Comparison of ENCODE assay signal across 7 mouse cellular contexts in genomic region chr9:52048650-52049081, GRCm38 (mm10). TPM values are rescaled to one million over a fixed set of nuclear protein-coding genes. Genes with fewer than 3 reads are reported as not detected.
DNase-seq lines count a peak whose midpoint lies in the region; ATAC-seq and TF ChIP-seq lines count a peak whose summit lies in the region.

No protein-coding gene starts in this region.

- no peaks in the 10 kb centered on the region for H3K36me3 ChIP-seq in forebrain, embryonic 15.5 days
- H3K36me3 ChIP-seq in spleen, adult 2 months (ENCODE audit: control insufficient read depth, insufficient read depth, low read length): no peaks in the 10 kb centered on the region

- peak; percentile 70 for ATAC-seq in forebrain, embryonic 15.5 days (replicated peaks)
- 0 out of 2 replicates have a peak, but pooled peaks have one; percentile 11 for ATAC-seq in megakaryocyte-erythroid progenitor cell, adult 5-6 weeks (replicated peaks; ENCODE audit: low FRiP score, low TSS enrichment, poor library complexity, severe bottlenecking)

- peak overlapping the region; percentile 95 for H3K9ac ChIP-seq in forebrain, embryonic 15.5 days (replicated peaks)

- peak overlapping the region; percentile 67 for H3K4me2 ChIP-seq in forebrain, embryonic 15.5 days (replicated peaks)

- intact Hi-C loops in heart, postnatal 25 days (cut with DNase I): loop anchor here (2.0 to 5.0 kb wide), 3 partner anchors 49 to 118 kb away; no protein-coding TSS in a partner anchor

- H3K27me3 ChIP-seq in forebrain, embryonic 15.5 days: no peaks in the 10 kb centered on the region
- peaks cover 3% of the 10 kb centered on the region; the same call in 1 of the 2 replicates for H3K27me3 ChIP-seq in spleen, adult 2 months (ENCODE audit: control insufficient read depth, insufficient read depth, low read length)

- peak; percentile 46 for DNase-seq in T-cell, adult 2 months (ENCODE audit: low spot score)
- DNase-seq in cerebellum, adult 11 months: peak; percentile 40
- DNase-seq in heart, postnatal 25 days (ENCODE audit: low spot score): peak; percentile 24
- DNase-seq in left cerebral cortex, adult 8-10 months (ENCODE audit: low spot score in 2 of 2): peak; percentile 12 to 36
- peak in 1 of 2 experiments; percentile 30 for DNase-seq in spleen, adult 2 months (ENCODE audit: low read depth in 1 of 2, low spot score in 2 of 2)

- H3K4me1 ChIP-seq in forebrain, embryonic 15.5 days: peaks cover 35% of the 10 kb centered on the region
- H3K4me1 ChIP-seq in spleen, adult 2 months (ENCODE audit: control insufficient read depth, insufficient read depth, insufficient read length): peaks cover 7% of the 10 kb centered on the region

- TF ChIP-seq POLR2A in spleen, adult 2 months (IDR thresholded peaks at IDR 0.05; ENCODE audit: low read depth, low read length): no peak

- under 1% methylated on average over 60 of the region's 60 CpGs for WGBS in forebrain, embryonic 15.5 days
- under 1% methylated on average over 59 of the region's 60 CpGs for WGBS in spleen, adult 2 months

- H3K9me3 ChIP-seq in forebrain, embryonic 15.5 days: no peaks in the 10 kb centered on the region

- H3K27ac ChIP-seq in forebrain, embryonic 15.5 days (replicated peaks): peak overlapping the region; percentile 99
- peak overlapping the region; percentile 90 for H3K27ac ChIP-seq in spleen, adult 2 months (ENCODE audit: insufficient read depth, low read length)

- peak overlapping the region; percentile 89 for H3K4me3 ChIP-seq in forebrain, embryonic 15.5 days
- H3K4me3 ChIP-seq in spleen, adult 2 months (ENCODE audit: extremely low read depth, insufficient read depth, insufficient read length): peak overlapping the region; percentile 86

- TF ChIP-seq CTCF in spleen, adult 2 months (IDR thresholded peaks at IDR 0.05; ENCODE audit: extremely low read depth, insufficient read depth, insufficient read length, insufficient replicate concordance): no peak

RNA-seq across cellular contexts. Expression of gene Rdx, which starts 1.7 kb away (rescaled TPM):
- polyA plus RNA-seq in forebrain, embryonic 15.5 days (2015; fragmentation: Nextera tagmentation; extraction: Ambion mirVana): 105 and 108 TPM in 2 replicates
- total RNA-seq in heart, postnatal 25 days (2021): 10 to 100 TPM; 91.6 to 92.5 TPM
- 10 to 100 TPM; 55.9 to 61.3 (median 60.1) TPM for total RNA-seq in left cerebral cortex, adult 8-10 months (2022)
- 87.6 and 103 TPM in 2 replicates for total RNA-seq in megakaryocyte-erythroid progenitor cell, adult 5-6 weeks (2014; fragmentation: Nextera tagmentation)
- total RNA-seq in megakaryocyte-erythroid progenitor cell, adult 5-6 weeks (2017): 320 and 325 TPM in 2 replicates
- polyA plus RNA-seq in spleen, adult 2 months (2012; rRNA removed): 5.8 and 6.3 TPM in 2 replicates
